Mouse (Mus musculus): ENCODE measurements around the gene Ank3.

The Ank3 gene

DNA sequence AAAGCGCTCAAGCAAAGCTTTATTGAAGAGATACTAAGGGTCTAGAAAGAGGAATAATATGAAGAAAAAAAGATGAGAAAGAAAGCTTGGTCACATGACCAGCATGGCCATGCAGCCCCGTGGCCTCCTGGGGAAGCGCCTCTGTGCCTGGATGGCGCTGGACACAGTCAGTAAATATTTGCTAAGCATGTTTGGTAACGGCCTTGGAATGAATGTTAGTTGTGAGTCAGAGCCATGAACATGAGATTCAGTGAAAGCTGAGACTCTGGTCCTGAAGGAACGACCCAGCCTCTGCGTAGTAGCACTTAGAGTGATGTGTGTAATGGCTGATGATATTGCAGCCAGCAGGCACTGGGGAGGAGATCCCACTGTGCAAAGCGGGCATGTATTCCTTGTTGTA lies 531.9 kb downstream of the Ank3 start:
- no peak for DNase-seq (ENCODE audit: low read depth)

GRCm38 (mm10) chr10:69936443-69937067 lies 538.0 kb downstream of the Ank3 start:
- no peak for DNase-seq (ENCODE audit: low read depth)

- DNase-seq (ENCODE audit: low read depth): no peak
Measured at GRCm38 (mm10) chr10:69937291-69937921, 538.8 kb downstream of the Ank3 start.

- DNase-seq (ENCODE audit: low read depth): no peak
Measured at GRCm38 (mm10) chr10:69939144-69939543, 540.6 kb downstream of the Ank3 start.

GRCm38 (mm10) chr10:69939966-69940365 lies 541.4 kb downstream of the Ank3 start:
- no peak for DNase-seq (ENCODE audit: low read depth)

DNA sequence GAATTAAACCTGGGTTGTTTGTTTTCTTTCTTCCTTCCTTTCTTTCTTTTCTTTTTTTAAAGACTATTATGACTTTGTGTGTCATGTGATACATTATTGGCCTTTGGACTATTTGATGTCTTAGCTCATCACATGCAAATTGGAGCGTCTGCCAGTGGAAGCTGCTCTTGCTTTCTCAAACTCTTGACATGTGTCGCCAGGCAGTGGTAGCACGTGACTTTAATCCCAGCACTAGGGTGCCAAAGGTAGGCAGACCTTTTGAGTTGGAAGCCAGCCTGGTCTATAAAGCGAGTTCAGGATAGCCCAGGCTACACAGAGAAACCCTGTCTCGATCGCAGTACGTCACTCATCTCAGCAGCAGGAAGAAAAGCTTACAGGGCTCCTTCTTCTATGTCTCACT lies 542.4 kb downstream of the Ank3 start:
- no peak for DNase-seq (ENCODE audit: low read depth)

- DNase-seq (ENCODE audit: low read depth): no peak
Measured at GRCm38 (mm10) chr10:69944845-69945244, 546.3 kb downstream of the Ank3 start.

GRCm38 (mm10) chr10:69945870-69946269 lies 547.3 kb downstream of the Ank3 start:
- no peak for DNase-seq (ENCODE audit: low read depth)

- no peak for DNase-seq (ENCODE audit: low read depth)
Measured at GRCm38 (mm10) chr10:69946271-69946670, 547.7 kb downstream of the Ank3 start.

- DNase-seq (ENCODE audit: low read depth): no peak
Measured at GRCm38 (mm10) chr10:69947093-69947492, 548.5 kb downstream of the Ank3 start.

GRCm38 (mm10) chr10:69950236-69950918 lies 551.8 kb downstream of the Ank3 start:
- no peak for DNase-seq (ENCODE audit: low read depth)

- no peak for DNase-seq (ENCODE audit: low read depth)
Measured at GRCm38 (mm10) chr10:69950919-69951236, 552.3 kb downstream of the Ank3 start.

DNA sequence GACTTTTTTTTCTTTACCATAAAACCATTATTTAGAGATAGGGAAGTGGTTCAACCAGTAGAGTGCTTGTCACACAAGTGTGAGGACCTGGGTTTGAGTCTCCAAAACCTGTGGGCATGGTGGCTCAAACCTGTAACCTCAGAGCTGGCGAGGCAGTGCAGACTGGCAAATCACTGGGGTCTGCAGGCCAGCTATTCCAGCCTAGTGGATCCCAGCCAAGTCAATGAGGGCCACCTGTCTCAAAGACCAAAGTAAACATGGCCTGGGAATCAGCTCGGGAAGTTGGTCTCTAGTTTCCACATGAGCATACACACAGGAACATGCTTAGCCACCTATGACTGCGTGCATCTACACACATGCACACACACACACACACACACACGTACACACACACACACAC lies 552.9 kb downstream of the Ank3 start:
- DNase-seq (ENCODE audit: low read depth): no peak

GRCm38 (mm10) chr10:69952316-69952715 lies 553.7 kb downstream of the Ank3 start:
- no peak for DNase-seq (ENCODE audit: low read depth)

DNA sequence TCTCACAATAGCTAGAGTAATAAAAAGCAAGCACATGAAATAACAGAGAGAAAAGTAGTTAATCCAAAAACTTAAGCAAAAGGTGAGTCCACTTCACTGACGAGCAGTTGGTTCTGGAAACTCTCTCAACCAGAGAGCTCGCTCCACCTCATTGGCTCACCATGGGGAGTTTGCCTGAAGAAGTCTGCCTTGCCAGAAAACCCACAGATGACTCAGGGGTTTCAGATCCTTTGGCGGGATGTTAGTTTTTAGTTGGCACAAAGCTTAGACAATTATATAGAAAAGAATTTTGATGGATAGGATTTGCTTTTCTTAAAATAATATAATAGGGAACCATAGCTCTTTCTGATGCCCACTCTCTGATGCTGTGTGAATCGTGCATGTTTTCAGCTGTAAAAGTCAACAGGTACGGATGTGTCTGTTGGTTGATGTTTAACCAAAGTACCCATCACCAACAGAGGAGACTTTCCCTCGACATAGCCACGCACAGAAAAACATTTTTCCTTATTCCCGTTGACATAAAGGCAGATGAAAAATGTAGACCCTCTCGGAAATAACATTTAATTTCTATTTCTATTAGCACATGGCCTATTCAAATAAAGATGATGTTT lies 556.2 kb downstream of the Ank3 start:
- DNase-seq (ENCODE audit: low read depth): no peak

DNA sequence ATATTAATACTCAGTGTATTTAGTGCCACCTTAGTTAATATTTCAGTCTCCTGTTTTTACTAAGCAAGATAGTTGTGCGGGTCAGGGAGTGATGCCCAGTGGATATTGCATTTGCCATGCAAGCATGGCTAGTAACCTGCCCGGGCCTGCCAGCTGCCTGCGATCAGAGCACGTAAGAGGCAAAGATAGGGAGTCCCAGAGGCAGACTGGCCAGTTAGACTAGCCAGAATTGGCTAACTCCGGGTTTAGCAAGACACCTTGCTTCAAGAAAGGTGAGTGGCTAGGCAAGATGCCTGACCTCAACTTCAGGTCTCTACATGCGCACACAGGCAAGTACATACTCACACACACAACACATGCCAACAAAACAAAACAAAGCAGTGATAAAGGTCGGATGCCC lies 563.7 kb downstream of the Ank3 start:
- no peak for DNase-seq (ENCODE audit: low read depth)

- no peak for DNase-seq (ENCODE audit: low read depth)
Measured at GRCm38 (mm10) chr10:69962976-69963375, 564.4 kb downstream of the Ank3 start.

DNA sequence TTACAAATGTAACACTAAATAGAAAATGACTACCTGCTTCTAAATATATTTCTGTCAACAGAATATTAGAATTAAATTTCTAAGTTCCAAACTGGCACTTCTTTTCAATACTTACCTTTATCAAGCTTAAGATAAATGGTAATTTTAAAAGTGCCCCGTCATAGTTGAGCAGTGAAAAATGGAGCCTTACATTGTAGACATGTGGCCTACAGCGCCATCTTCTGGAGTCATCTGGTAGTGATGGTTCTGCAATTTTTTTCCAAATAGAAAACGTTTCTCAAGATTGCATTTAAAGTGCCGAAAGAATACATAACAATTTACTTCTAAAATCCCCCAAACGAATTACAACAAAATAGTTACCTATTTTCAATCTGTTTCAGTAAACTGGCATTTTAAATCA lies 566.0 kb downstream of the Ank3 start:
- peak; percentile 14 for DNase-seq (ENCODE audit: low read depth)

DNA sequence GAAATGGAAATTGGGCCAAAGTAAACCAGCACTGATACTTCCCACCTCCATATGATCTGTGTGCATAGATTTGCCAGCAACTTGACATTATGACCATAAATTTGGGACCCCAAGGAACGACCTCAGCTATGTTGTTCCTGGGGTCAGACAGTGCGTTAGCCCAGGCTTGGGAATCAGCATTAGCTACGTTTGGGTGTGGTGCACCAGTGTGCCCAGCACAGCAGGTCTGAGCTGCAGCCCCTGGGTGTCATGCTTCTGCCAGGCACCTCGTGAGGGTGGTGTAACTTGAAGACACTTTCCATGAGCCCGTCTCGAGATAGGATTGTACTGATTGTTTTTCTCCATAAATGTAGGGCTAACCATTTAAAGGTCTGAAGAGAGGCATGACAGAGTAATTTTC lies 566.5 kb downstream of the Ank3 start:
- no peak for DNase-seq (ENCODE audit: low read depth)

DNA sequence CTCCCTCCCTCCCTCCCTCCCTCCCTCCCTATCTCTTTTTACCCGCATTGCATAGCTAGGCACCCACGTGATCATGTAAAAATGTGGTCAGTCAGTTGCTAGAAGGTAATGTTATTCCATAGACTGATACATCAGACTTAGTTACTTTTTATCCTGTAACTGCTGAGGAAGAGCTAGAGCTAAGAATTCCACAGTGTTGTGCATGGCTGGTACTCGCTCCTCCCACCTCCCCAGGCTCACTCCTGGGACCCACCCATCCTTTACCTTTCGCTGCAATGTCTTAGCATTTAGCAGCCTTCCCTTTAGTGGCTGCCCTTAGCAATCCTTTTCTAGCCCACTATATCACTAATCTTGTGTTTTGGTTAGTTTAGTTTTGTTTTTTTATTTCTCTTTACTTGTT lies 569.4 kb downstream of the Ank3 start:
- no peak for DNase-seq (ENCODE audit: low read depth)

DNA sequence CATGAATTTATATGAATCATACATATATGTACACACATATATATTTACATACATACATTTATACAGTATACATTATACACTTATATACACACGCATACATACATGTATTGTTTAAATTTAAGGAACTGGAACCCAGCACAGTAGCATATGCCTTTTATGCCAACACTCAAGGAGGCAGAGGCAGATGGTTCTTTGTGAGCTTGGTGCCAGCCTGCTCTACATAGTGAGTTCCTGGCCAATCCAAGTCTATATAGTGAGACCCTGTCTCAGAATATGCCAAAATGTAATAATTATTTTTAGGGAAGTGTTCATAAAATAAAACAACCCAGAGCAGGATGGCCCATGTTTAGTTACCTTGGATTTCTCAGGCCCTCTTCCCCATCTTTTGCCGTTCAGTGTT lies 581.1 kb downstream of the Ank3 start:
- no peak for DNase-seq (ENCODE audit: low read depth)

GRCm38 (mm10) chr10:69981386-69982097 lies 583.0 kb downstream of the Ank3 start:
- no peak for DNase-seq (ENCODE audit: low read depth)

DNA sequence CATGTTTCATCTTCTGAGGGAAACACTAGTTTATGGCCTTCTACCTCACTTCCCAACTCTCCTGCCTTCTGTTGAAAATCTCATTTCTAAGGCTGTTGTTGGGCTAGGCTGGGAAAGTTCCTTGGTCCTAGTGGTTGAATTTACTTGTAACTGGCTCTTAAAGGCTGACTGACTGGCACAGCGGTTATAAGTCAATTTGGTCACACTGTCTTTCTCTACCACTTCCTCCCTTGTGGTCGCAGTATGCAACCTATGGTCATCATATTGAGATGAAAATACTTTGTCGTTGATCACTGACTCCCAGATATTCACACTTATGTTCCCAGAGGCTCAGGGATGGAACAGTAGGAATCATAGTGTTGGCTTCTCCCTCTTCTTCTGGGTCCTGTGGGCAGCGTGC lies 584.1 kb downstream of the Ank3 start:
- no peak for DNase-seq (ENCODE audit: low read depth)

Data from induced T-regulatory cell, adult 2 months (primary cell).